Mouse (Mus musculus) ovary, adult 18-20 months (tissue): ENCODE measurements around the gene Synpo2.
"Not testable (repeated sequence)": the region's sequence is repeated elsewhere in the genome, so short reads cannot be mapped to it uniquely, and the experiment has no call there.

Experiments
- DNase-seq: peaks from one replicate; pipeline ENCODE4 v3.0.0; 2022; ENCODE audit warnings: low spot score, mixed read lengths

Gene Synpo2

GRCm38 (mm10) chr3:123131151-123131756, 104.7 kb downstream of the Synpo2 start:
- DNase-seq = no peak

DNA sequence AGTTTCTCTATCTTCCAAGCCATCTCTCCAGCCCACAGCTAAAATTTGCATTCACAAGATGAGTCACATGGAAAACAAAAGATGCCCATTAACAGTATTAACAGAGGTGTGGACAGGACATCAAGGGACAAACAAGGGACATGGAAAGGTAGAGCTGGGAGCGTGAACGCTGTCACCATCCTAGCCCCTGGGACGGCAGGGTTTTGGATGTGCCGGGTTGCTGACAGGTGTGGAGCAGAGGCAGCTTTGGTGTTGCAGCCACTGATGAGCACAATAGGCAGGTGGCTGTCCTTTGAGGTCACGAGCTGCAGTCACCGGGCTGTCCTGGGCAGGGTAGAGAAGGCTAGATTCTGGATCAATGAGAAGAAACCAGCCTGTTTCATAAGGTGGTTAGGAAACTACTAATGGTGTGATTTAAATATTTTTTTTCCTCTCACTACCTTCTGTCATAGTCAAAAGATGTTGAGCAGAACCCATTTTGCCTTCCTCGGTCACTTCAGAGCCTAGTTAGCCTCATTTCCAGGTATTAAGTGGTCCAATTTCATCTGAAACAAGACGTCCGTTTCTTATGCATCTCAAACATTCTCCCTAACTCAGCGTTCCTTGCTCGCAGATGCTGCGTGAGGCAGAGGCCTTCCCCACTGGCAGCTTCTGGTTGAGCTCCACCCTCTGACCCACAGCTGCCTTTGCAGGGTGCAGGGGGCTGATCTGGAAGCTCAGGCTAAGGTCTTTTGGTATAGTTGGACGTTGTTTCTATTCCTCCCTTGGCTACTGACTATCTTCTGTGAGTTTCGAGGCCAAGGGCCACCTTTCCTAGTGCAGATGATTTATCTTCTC, 105.4 kb downstream of the Synpo2 start:
- DNase-seq = no peak

DNA sequence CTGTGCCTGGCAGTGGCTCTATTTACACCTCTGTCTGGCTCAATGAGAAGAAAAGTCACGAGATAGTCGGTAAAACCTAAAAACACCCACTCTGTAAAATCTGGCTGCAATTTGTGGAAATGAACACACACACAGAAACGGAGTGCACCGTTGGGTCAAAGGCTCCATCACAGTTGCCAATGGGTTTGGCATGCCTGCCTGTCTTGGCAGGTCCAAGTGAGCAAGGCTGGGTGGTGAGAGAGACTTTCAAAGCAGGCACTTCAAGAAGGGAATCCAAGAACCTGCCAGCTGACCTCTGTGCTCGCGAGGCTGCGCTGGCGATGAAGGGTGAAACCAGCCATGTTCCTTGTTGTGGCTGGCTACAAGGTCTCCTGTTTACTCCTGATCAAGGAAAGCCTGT, 107.2 kb downstream of the Synpo2 start:
- DNase-seq = peak; percentile 27

- no peak for DNase-seq
These were observed 107.9 kb downstream of the Synpo2 start for GRCm38 (mm10) chr3:123128091-123128490.

DNA sequence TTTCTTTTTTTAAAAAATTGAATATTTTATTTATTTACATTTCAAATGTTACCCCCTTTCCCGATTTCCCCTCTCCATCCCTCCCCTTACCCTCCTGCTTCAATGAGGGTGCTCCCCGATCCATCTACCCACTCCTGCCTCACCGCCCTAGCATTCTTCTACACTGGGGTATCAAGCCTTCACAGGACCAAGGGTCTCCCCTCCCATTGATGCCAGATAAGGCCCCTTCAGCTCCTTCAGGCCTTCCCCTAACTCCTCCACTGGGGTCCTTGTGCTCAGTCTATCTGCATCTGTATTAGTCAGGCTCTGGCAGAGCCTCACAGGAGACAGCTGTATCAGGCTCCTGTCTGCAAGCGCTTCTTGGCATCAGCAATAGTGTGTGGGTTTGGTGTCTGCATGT, 109.2 kb downstream of the Synpo2 start:
- DNase-seq = not testable (repeated sequence)

DNA sequence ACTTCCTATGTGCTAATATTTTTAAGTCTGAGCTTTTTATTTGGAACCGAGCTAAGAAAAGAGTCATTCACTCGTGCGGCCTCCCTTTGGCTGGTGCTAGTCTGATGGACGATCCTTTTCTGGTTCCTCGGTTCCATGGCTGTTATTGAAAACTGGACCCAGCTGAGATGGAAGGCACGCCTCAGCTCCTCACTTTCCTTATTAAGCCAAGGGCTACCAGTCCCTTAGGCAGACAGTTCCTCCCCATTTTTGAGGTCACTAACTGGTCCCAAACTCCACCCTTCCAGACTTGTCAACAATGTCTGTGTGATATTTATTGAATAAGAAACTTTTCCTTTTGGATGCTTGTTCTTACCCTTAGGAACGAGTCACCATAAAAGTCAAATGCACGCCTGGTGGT, 112.1 kb downstream of the Synpo2 start:
- DNase-seq = no peak

DNA sequence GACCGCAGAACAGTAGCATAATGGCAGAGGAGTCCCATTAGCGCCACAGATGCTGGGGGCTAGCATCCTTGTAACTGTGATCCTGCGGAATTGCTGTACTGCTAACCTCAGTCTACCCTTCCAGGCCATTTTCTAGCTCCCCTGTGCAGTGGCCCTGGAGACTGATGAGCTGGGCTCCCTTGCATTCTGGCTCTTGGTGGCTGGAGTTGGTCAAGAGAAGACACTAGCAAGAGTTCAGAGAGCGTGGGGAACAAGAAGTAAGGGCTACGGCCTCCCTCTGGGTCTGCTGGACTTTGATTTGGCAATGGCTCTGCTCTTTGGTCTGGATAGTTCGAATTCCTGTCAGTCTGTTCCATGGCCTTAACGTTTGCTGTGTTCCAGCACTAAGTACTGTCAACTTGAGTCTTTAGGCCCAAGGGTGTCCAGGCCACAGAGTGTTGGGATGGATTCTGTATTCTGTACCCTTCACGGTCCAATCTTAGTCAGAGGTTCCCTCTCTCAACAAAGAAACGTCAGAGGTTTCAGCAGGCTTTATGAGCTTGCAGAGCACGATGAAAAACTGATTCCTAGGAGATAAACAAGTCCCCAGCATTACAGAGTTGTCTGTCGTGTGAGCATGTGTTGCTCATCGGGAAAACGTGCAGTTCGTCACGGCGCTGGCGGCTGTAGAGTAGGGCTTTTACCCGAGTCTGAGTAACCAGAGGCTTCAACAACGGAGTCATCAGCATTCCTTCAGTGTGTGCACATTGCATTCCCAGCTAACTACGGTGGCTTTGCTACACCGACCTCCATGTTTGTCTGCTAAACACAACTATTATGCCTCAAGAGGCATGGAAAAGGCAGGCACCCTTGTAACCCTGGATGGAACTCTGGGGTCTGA, 113.6 kb downstream of the Synpo2 start:
- no peak for DNase-seq

DNA sequence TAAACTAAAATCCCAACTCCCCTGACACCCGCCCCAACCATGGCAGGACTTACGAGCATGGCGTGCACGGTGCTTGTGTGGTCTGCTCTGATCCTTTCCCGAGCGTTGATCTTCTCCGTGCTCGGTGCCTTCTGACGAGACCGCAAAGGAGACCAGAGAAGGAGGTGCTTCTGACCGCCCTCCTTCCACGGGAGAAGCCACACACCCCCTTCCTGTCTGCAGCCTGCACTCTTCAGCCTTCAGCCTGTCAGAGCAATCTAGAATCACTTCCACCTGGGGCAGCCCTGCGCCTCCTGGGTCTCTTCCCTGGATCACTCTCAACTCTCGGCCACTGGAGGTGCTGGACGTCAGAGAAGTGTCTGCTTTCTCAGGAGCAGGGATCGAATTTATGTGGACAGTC, 119.0 kb downstream of the Synpo2 start:
- DNase-seq = no peak

DNA sequence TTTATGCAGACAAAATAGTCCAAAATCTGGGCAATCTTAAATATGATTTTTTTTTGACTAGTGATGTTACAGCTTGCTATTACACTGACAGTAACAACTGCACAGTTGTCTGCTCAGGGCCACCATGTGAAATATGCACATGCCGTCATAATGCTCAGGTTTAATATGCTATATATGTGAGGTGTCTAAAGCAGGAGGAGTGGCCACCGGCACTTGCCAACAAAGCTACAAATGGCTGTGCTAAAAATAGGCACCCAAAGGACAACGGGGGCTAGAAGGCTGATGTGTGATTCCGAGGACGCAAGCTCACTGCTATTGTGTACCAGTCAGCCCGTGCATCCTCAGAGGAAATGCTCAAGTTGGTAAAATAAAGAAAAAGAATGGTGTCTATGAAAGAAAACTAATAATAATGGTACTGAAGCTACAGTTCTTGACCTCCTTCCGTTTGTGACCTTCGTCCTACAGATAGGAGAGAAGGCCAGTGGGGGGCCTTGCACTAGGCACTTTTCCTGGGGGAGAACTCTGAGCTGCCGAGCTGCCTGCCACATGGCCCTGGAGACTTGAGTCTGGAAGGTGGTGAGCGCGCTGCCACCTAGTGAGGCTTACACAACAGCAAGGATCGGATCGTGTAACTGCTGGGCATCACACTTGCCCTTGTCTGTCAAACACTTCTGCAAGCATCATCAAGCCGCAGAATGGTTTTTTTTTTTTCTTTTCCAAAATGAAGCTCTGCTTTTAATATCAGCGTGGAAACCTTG, 120.0 kb downstream of the Synpo2 start:
- DNase-seq = peak; percentile 42

DNA sequence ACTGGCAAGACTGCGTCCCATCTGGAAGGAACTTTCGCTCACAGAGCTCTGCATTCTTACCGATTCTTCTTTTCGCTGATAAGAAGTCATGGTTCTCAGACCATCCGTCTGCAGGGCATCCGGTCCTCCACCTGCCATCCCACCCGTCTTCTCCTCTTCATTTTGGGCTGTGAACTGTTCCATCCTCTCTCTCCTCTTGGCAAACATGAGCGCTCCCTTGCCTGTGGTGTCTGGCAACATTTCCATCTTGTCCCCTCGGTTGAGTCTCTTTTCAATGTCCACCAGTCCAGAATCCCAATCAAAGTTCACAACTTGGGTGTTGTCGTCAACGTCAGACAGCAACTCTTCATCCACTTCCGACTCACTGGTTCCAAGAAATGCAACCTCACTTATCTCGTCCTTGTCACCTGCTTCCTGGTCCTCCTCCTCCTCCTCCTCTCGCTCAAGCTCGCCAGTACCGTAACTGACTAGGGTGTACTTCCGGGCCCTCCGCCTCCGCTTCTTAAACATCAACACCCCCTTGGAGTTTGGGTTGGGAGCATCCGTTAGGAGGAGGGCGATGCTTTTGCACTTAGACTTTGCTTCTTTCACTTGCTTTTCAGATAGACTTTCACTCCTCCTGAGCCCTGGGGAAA, 121.8 kb downstream of the Synpo2 start:
- DNase-seq = no peak

GRCm38 (mm10) chr3:123112781-123113180, 123.2 kb downstream of the Synpo2 start:
- DNase-seq = no peak

- no peak for DNase-seq
These were observed 124.8 kb downstream of the Synpo2 start for GRCm38 (mm10) chr3:123111071-123111711.

GRCm38 (mm10) chr3:123107830-123108549, 128.0 kb downstream of the Synpo2 start:
- DNase-seq = no peak

GRCm38 (mm10) chr3:123104325-123104724, 131.6 kb downstream of the Synpo2 start:
- no peak for DNase-seq

GRCm38 (mm10) chr3:123103151-123103860, 132.6 kb downstream of the Synpo2 start:
- DNase-seq = peak; percentile 64

DNA sequence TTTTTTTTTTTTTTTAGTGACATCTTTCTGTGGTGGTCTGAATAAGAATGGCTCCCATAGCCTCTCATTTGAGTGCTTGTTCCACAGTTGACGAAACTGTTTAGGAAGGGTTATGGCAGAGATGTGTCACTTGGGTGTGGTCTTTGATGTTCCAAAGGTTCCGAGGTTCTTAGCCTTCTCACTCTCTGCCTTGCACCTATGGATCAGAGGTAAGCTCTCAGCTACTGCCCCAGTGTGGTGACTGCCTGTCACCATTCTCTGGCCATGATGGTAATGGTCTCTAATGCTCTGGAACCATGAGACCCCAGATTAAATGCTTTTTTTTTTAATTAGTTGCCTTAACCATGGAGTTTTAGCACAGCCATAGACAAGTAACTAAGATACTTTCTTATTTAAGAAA, 134.2 kb downstream of the Synpo2 start:
- DNase-seq = no peak

- no peak for DNase-seq
These were observed 140.8 kb downstream of the Synpo2 start for GRCm38 (mm10) chr3:123095111-123095510.

- no peak for DNase-seq
These were observed 142.1 kb downstream of the Synpo2 start for GRCm38 (mm10) chr3:123093640-123094361.
